Mouse (Mus musculus): ENCODE data around the gene Ecm2.

GRCm38 (mm10) chr13:49570371-49570770, 65.8 kb downstream of the Ecm2 start:
- TF ChIP-seq TAL1 (IDR thresholded peaks at IDR 0.05; ENCODE audit: low read length) (no peak), GATA1 (IDR thresholded peaks at IDR 0.05; ENCODE audit: low read length) (no peak)
